Mouse (Mus musculus): ENCODE data around the gene Copa.

GRCm38 (mm10) chr1:172095202-172095601, 12.9 kb downstream of the Copa start:
- TF ChIP-seq POLR2A (IDR thresholded peaks at IDR 0.05; ENCODE audit: control insufficient read depth, low read depth, low read length) (no peak), CTCF (IDR thresholded peaks at IDR 0.05; ENCODE audit: control insufficient read depth, insufficient read depth, insufficient replicate concordance, low read depth, low read length) (no peak)

Data from testis, adult 2 months (tissue).